11 mouse cellular contexts compared by ENCODE assay signal in genomic region chr9:74866596-74867313, GRCm38 (mm10). TPM values are rescaled to one million over a fixed set of nuclear protein-coding genes. Genes with fewer than 3 reads are reported as not detected.
DNase-seq lines count a peak whose midpoint lies in the region; ATAC-seq and TF ChIP-seq lines count a peak whose summit lies in the region.
"Had no signal": no experiment of that assay in that cellular context is flagged by ENCODE, and none has a peak within 500 bp of the region (broad histone marks: within the 10 kb centered on the region; RNA-seq: fewer than 3 reads in every experiment).

No protein-coding gene starts in this region.

- peak; percentile 48 for TF ChIP-seq CTCF in intestine, postnatal 0 days (IDR thresholded peaks at IDR 0.05; ENCODE audit: low read depth)

- no peak overlapping the region for H3K9ac ChIP-seq in intestine, postnatal 0 days (ENCODE audit: low read depth, low read length)
- H3K9ac ChIP-seq in liver, embryonic 13.5 days: no peak overlapping the region
- no peak overlapping the region for H3K9ac ChIP-seq in stomach, embryonic 14.5 days (replicated peaks; ENCODE audit: low read depth, low read length)

- peak overlapping the region; percentile 54 for H3K4me2 ChIP-seq in intestine, postnatal 0 days (replicated peaks; ENCODE audit: low read depth)
- H3K4me2 ChIP-seq in liver, embryonic 13.5 days: peak overlapping the region; percentile 37
- H3K4me2 ChIP-seq in stomach, embryonic 14.5 days (replicated peaks; ENCODE audit: low read depth, low read length): no peak overlapping the region

- H3K27me3 ChIP-seq in intestine, postnatal 0 days (replicated peaks; ENCODE audit: control insufficient read depth, insufficient read depth, low read length): peaks cover 81% of the 10 kb centered on the region
- H3K27me3 ChIP-seq in liver, embryonic 13.5 days: peaks cover 77% of the 10 kb centered on the region
- peaks cover 49% of the 10 kb centered on the region for H3K27me3 ChIP-seq in stomach, embryonic 14.5 days (ENCODE audit: control insufficient read depth, insufficient read depth, low read length)

- no peaks in the 10 kb centered on the region for H3K9me3 ChIP-seq in intestine, postnatal 0 days (ENCODE audit: control insufficient read depth)
- no peaks in the 10 kb centered on the region for H3K9me3 ChIP-seq in liver, embryonic 13.5 days (replicated peaks)
- H3K9me3 ChIP-seq in stomach, embryonic 14.5 days (ENCODE audit: control insufficient read depth, low read depth, low read length): no peaks in the 10 kb centered on the region

- WGBS in intestine, postnatal 0 days: 5% methylated on average over 27 of the region's 27 CpGs
- 13% methylated on average over 27 of the region's 27 CpGs for WGBS in liver, embryonic 13.5 days (ENCODE audit: insufficient replicate concordance)
- 8% methylated on average over 27 of the region's 27 CpGs for WGBS in stomach, embryonic 14.5 days

- no peak overlapping the region for H3K27ac ChIP-seq in intestine, postnatal 0 days (ENCODE audit: low read depth, low read length)
- H3K27ac ChIP-seq in liver, embryonic 13.5 days: peak overlapping the region; percentile 66
- H3K27ac ChIP-seq in stomach, embryonic 14.5 days (ENCODE audit: low read length): peak overlapping the region; percentile 27; the same call in 1 of the 2 replicates

- peaks cover 3% of the 10 kb centered on the region; the same call in 1 of the 2 replicates for H3K4me1 ChIP-seq in intestine, postnatal 0 days (replicated peaks; ENCODE audit: control insufficient read depth, insufficient read depth, low read length)
- H3K4me1 ChIP-seq in liver, embryonic 13.5 days (replicated peaks): peaks cover 6% of the 10 kb centered on the region; the same call in 1 of the 2 replicates
- peaks cover 4% of the 10 kb centered on the region; the same call in 1 of the 2 replicates for H3K4me1 ChIP-seq in stomach, embryonic 14.5 days (ENCODE audit: control insufficient read depth, insufficient read depth, low read length)

- H3K4me3 ChIP-seq in intestine, postnatal 0 days (ENCODE audit: low read depth, low read length): peak overlapping the region; percentile 16
- 0 out of 2 replicates have a peak overlapping the region, but pooled peaks have one; percentile 3 for H3K4me3 ChIP-seq in liver, embryonic 13.5 days (replicated peaks)
- H3K4me3 ChIP-seq in stomach, embryonic 14.5 days (ENCODE audit: low read depth, low read length): 0 out of 2 replicates have a peak overlapping the region, but pooled peaks have one; percentile 2

- peak; percentile 40; the same call in 1 of the 2 replicates for ATAC-seq in intestine, postnatal 0 days
- ATAC-seq in liver, embryonic 13.5 days (ENCODE audit: low read depth): peak; percentile 67
- peak; percentile 48; the same call in 1 of the 2 replicates for ATAC-seq in stomach, embryonic 14.5 days (ENCODE audit: insufficient number of reproducible peaks, insufficient read depth, low FRiP score, low read depth)
- ATAC-seq: CD4-positive, CD25-positive, alpha-beta regulatory T cell, adult 4 months; inflammation-experienced regulatory T-cells, adult 6 months had no signal

- H3K36me3 ChIP-seq in intestine, postnatal 0 days (ENCODE audit: control insufficient read depth, insufficient read depth): no peaks in the 10 kb centered on the region
- no peaks in the 10 kb centered on the region for H3K36me3 ChIP-seq in liver, embryonic 13.5 days
- H3K36me3 ChIP-seq in stomach, embryonic 14.5 days (ENCODE audit: control insufficient read depth, insufficient read depth, low read length): no peaks in the 10 kb centered on the region

- peak; percentile 21 for DNase-seq in left cerebral cortex, postnatal 4 days
- DNase-seq in left cerebral cortex, adult 11 months (ENCODE audit: low spot score): no peak
- DNase-seq in liver, embryonic 13.5 days: no peak
- DNase-seq in cerebellum, adult 8-10 months: no peak
- no peak for DNase-seq in gastrocnemius, postnatal 25 days
- DNase-seq in gastrocnemius, adult 18-20 months (ENCODE audit: low spot score): no peak
- DNase-seq: cerebellum, adult 11-12 months had no signal

- intact Hi-C loops in left cerebral cortex, postnatal 4 days (cut with DNase I): loop anchor here (10.0 kb wide), 2 partner anchors 332 to 582 kb away; no protein-coding TSS in a partner anchor

RNA-seq across cellular contexts. Expression of gene Onecut1, which starts 5.0 kb away (rescaled TPM):
- total RNA-seq in left cerebral cortex, postnatal 4 days (2021): under 1 TPM in 1 of 2 experiments, not detected in 1; 0.16 TPM
- 0.07 TPM in 1 of 2 replicates, not detected in the other for polyA plus RNA-seq in intestine, postnatal 0 days (2015; fragmentation: Nextera tagmentation; extraction: Ambion mirVana)
- 1.2 and 1.6 TPM in 2 replicates for polyA plus RNA-seq in liver, embryonic 13.5 days (2015; fragmentation: Nextera tagmentation; extraction: Ambion mirVana)
- polyA plus RNA-seq in stomach, embryonic 14.5 days (2014; fragmentation: Nextera tagmentation; extraction: Ambion mirVana): 0.51 and 1.8 TPM in 2 replicates
- not detected for total RNA-seq in gastrocnemius, postnatal 25 days (2021)
- total RNA-seq in gastrocnemius, adult 18-20 months (2021): not detected
- polyA plus RNA-seq: CD4-positive, CD25-positive, alpha-beta regulatory T cell, adult 4 months; inflammation-experienced regulatory T-cells, adult 6 months had no signal
